9 mouse cellular contexts compared by ENCODE assay signal in the genomic region with DNA sequence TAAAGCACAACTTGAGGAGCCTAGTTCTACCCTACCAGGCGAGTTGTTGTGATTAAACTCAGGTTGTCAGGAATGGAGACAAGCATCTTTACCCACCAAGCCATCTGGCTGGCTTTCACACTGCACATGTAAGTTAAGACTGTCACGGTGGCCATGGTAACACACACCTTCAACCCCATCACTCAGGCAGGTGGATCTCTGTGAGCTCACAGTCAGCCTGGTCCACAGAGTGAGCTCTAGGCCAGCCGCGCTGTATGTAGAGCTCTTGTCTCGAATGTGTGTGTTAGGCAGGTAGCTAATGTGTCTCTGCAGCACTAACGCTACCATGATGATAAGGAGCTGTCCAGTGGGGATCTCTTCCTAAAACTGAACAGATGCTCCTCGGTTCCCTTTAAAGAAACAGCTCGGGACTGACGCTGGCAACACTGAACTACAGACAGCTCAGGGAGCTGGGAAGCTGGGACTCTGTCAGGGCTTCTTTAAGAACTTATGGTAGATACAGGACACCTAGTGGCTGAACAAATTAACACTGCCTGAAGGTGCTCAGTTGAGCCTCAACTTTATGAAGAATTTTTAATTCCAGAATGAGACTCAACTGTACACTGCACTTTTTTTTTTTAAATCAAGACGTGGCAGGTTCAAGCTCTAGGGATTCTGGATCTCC.
A peak's percentile ranks its signal among the peaks of the same experiment; 100 is the strongest.
DNase-seq lines count a peak whose midpoint lies in the region; TF ChIP-seq lines count a peak whose summit lies in the region.
"Had no signal": no experiment of that assay in that cellular context is flagged by ENCODE, and none has a peak within 500 bp of the region (broad histone marks: within the 10 kb centered on the region; RNA-seq: fewer than 3 reads in every experiment).

No protein-coding gene starts in this region.

- H3K27ac ChIP-seq in left cerebral cortex, adult 2 months = no peak overlapping the region
- H3K27ac ChIP-seq: neural tube, embryonic 12.5 days had no signal

- H3K4me3 ChIP-seq in left cerebral cortex, adult 2 months = no peak overlapping the region
- H3K4me3 ChIP-seq: neural tube, embryonic 12.5 days had no signal

- intact Hi-C loops in heart, postnatal 25 days (cut with DNase I) = loop anchor here (5.0 to 10.0 kb wide), 3 partner anchors 64 to 1539 kb away; no protein-coding TSS in a partner anchor
- intact Hi-C loops in heart, postnatal 10 days (cut with DNase I) = loop anchor here (2.0 to 5.0 kb wide), 2 partner anchors 64 to 1539 kb away; no protein-coding TSS in a partner anchor
- intact Hi-C loops in left cerebral cortex, adult 2 months (cut with DNase I) = loop anchor here (2.0 to 5.0 kb wide), 3 partner anchors 64 to 1540 kb away; a partner anchor contains a TSS

- DNase-seq in heart, adult 11 months = peak; percentile 75
- DNase-seq in heart, postnatal 25 days (ENCODE audit: low spot score) = no peak
- DNase-seq in ES-CJ7 (ENCODE audit: low read depth, low spot score) = peak; percentile 31
- peak; percentile 19 to 57 for DNase-seq in cerebellum, postnatal 25 days
- peak; percentile 41 to 48 for DNase-seq in heart, postnatal 10 days
- DNase-seq in left cerebral cortex, adult 2 months (ENCODE audit: extremely low spot score in 1 of 2, low spot score in 2 of 2) = peak; percentile 20 to 27
- DNase-seq in retina, postnatal 1 day = peak; percentile 55
- DNase-seq in urinary bladder, adult 18-20 months (ENCODE audit: low spot score in 2 of 2) = no peak

- peak; percentile 66 for TF ChIP-seq CTCF in left cerebral cortex, adult 2 months (IDR thresholded peaks at IDR 0.05)

Comparison
In these comparisons a context has a peak if more than half of its experiments do, and no peak if none do; other contexts are left out.
1. DNase-seq: peak in heart, adult 11 months (single experiment), ES-CJ7 (single experiment), cerebellum, postnatal 25 days (2 of 2), heart, postnatal 10 days (2 of 2), left cerebral cortex, adult 2 months (2 of 2) and retina, postnatal 1 day (single experiment); none in heart, postnatal 25 days (single experiment) and urinary bladder, adult 18-20 months (0 of 2).